Mouse (Mus musculus) effector memory CD4-positive, alpha-beta T cell, adult 7 months (primary cell): ENCODE data around the gene Arid4b. TPM values are rescaled to one million over a fixed set of nuclear protein-coding genes. Genes with fewer than 3 reads are reported as not detected.

Source experiments
- polyA plus RNA-seq: library from polyadenylated mRNA; unstranded; fragments of 100-300 nt; shearing (Covaris generic); gene quantifications from one replicate; pipeline ENCODE4 v1.2.1, GENCODE M21; 2017

The Arid4b gene
- 163 TPM for polyA plus RNA-seq

DNA sequence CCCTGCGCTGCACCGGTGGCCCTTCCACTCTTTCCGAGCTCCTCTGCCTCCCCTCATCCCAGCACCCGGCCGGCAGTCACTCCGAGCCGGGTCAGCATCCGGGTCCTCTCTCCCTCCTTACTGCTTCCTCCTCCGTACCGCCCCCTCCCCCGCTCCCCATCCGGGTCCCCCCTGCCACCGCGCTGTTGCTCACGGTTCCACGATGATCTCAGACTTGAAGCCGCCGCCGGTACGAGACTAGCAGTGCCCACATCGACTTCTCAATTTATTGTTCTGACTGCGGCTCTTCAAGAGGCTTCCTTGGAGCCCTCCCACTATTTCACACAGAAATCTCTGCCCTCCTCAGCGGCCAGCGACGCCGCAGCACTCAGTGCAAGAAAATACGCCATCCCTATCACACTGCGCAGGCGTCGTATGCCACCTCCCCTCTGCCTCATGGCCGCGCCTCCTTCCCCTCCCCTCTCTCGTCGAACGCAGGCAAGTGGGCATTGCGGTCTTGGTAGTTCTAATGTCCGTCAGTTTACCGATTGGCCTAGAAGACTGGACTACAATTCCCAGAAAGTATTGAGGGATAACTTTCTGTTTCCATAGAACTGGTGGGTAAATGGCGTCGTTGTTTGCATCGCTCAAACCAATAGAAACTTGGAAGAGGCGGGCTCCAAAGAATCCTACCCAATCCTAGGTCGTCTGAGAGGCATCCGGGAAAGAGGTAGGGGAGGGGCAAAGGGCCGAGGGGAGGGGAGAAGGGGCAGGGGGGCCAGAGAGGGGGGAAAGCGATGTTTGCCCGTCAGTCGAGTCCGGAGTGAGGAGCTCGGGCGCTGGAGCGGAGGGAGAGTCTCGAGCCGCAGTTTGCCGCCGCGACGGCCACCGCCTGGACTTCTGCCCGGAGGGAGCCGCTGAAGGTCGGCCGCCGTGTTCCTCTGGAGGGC, at the start of gene Arid4b, which contains the start of gene Ggps1:
Gene Arid4b (plus strand): TSS at position 220 of the 929 bp plus-strand sequence.
Gene Ggps1 (minus strand): TSS at position 476 of the 929 bp plus-strand sequence.

DNA sequence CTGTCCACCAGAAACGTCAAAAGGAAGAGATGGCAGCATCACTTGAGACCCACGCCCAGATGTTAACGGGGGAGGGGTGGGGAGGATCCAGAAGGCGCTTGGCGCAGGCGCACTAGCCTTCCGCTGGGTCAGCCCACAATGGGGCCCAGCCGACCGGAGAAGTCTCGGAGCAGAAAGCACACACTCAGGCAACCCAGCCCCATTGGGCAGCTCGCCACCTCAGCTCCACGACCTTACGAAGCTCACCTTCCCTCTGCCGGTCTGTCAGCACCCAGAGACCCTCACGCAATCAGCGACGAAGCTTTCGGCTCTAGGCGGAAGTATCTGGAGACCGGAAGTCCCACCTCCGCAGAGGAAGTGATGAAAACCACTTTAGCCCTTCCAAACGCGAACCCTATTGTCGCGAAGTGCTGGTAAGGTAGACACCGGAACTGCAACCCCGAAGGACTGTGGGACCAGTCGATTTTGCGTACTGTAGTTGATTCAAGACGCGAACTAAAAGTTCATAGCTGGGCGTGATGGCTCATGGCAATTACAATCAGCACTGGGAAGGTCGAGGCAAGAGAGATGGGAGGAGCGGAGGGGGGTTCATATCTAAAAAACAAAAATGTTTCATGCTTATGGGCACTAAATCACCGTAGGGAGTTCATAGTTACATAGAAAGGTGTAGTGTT, 23.6 kb upstream of the Arid4b start, which contains the start of gene Tbce:
Gene Tbce (minus strand): TSS at position 347 of the 674 bp plus-strand sequence.

Other genes with a start within 250 kb of the Arid4b start
- gene B3galnt2, start 108.8 kb upstream of the Arid4b start, polyA plus RNA-seq: 25.3 TPM
- 60.0 TPM for gene Tbce, start 23.6 kb upstream of the Arid4b start, polyA plus RNA-seq
- 77.8 TPM for gene Ggps1, start 256 bp downstream of the Arid4b start, polyA plus RNA-seq